Mouse (Mus musculus): Measurements from ENCODE around the gene Abi3.

DNA sequence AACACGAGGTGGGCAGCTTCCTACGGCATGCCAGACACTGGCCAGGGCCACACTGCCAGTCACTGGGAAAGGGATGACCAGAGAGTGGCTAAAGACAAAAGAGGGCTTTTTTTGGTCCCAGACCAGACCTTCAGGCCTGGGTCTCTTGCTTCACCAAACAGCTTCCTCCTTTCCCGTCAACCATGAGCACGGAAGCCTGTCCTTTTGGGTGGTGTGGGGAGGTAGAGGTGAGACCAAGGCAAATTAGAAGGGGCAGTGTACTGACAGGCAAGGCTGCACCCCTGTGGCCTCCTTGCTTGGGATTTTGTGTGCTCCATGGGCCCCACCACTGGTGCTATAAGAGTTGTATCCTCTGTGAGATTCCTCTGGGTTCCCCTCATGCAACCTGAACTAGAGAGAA, 3.7 kb downstream of the Abi3 start:
- no peak for TF ChIP-seq CTCF (IDR thresholded peaks at IDR 0.05; ENCODE audit: borderline replicate concordance, insufficient read depth, low read length)
- no peak for TF ChIP-seq POLR2A (IDR thresholded peaks at IDR 0.05; ENCODE audit: low read depth, low read length)
